Mouse (Mus musculus) spleen, postnatal 0 days (tissue): ENCODE results near the gene Ccdc127. TPM values are rescaled to one million over a fixed set of nuclear protein-coding genes. Genes with fewer than 3 reads are reported as not detected.

Experiments used
- microRNA counts: library from miRNA; unstranded; fragments of <30 nt; microRNA quantifications from one replicate; lab custom pipeline; 2015
- polyA plus RNA-seq: library from polyadenylated mRNA; unstranded; fragments of >200 nt; fragmentation: Nextera tagmentation; extraction: Ambion mirVana; gene quantifications from 2 replicates; pipeline ENCODE4 v1.2.1, GENCODE M21; 2015

The Ccdc127 gene
- 22.8 and 28.8 TPM in 2 replicates for polyA plus RNA-seq

GRCm38 (mm10) chr13:74349566-74350434 lies at the start of gene Ccdc127, which contains the start of gene Sdha:
Gene Ccdc127 (plus strand): TSS chr13:74350309.
Gene Sdha (minus strand): TSS chr13:74350280.

GRCm38 (mm10) chr13:74317170-74317849 lies 32.8 kb upstream of the Ccdc127 start, which contains the start of gene Pdcd6:
Gene Pdcd6 (minus strand): TSS chr13:74317580.

GRCm38 (mm10) chr13:74363859-74364235 lies 13.7 kb downstream of the Ccdc127 start, which contains the start of gene Lrrc14b:
Gene Lrrc14b (minus strand): TSS chr13:74364005.

GRCm38 (mm10) chr13:74390371-74390990 lies 40.4 kb downstream of the Ccdc127 start, which contains the start of gene Zfp72:
Gene Zfp72 (minus strand): TSS chr13:74390836.

GRCm38 (mm10) chr13:74399298-74399839 lies 49.3 kb downstream of the Ccdc127 start, which contains the start of gene Ftl1-ps1:
Gene Ftl1-ps1 (plus strand): TSS chr13:74399694.

MicroRNAs encoded within 50 kb of the gene (microRNA counts, 519-probe panel; counts per million panel counts)
- 88.3 counts per million for microRNA mmu-miR-692 (lab: Ali Mortazavi, UCI)

Other genes with a start within 250 kb of the Ccdc127 start
- gene Slc9a3, start 228.9 kb upstream of the Ccdc127 start, polyA plus RNA-seq: not detected in 2 replicates
- 30.9 and 34.4 TPM in 2 replicates for gene Exoc3, start 141.6 kb upstream of the Ccdc127 start, polyA plus RNA-seq
- 0.10 and 0.13 TPM in 2 replicates for gene Ahrr, start 58.0 kb upstream of the Ccdc127 start, polyA plus RNA-seq
- gene Pdcd6, start 32.7 kb upstream of the Ccdc127 start, polyA plus RNA-seq: 110 and 114 TPM in 2 replicates
- gene Sdha, start within 50 bp of the Ccdc127 start, polyA plus RNA-seq: 128 and 137 TPM in 2 replicates
- gene Lrrc14b, start 13.7 kb downstream of the Ccdc127 start, polyA plus RNA-seq: not detected in 2 replicates
- gene Zfp72, start 40.5 kb downstream of the Ccdc127 start, polyA plus RNA-seq: 1.1 and 1.4 TPM in 2 replicates
- gene Ftl1-ps1, start 49.4 kb downstream of the Ccdc127 start, polyA plus RNA-seq: 113 and 116 TPM in 2 replicates
- gene Zfp825, start 143.7 kb downstream of the Ccdc127 start, polyA plus RNA-seq: 15.3 and 15.7 TPM in 2 replicates